Mouse (Mus musculus) cortical plate, adult 2 months (tissue): ENCODE measurements at regions not wholly inside any gene's neighbourhood (a gene's known extent, or its start where the extent isn't known, plus 50 kb on each side); places are given as distances from the start of the nearest gene placed in this dataset.
"Not testable (repeated sequence)": the region's sequence is repeated elsewhere in the genome, so short reads cannot be mapped to it uniquely, and the experiment has no call there.

Experiments
- H3K27ac ChIP-seq: fragments of 200-500 bp; 2 replicates; pipeline ENCODE4 v1.5.1; 2012; ENCODE audit warnings: low read length, control low read depth, inconsistent platforms; ENCODE audit not compliant: insufficient read depth
- H3K4me1 ChIP-seq: fragments of 200-500 bp; 2 replicates; pipeline ENCODE4 v1.6.1; 2011; ENCODE audit warnings: low read length; ENCODE audit not compliant: control insufficient read depth, insufficient read depth
- H3K4me3 ChIP-seq: fragments of 200-500 bp; 2 replicates; pipeline ENCODE4 v1.5.1; 2011; ENCODE audit warnings: mild to moderate bottlenecking, low read length, control low read depth; ENCODE audit not compliant: insufficient read depth
- CTCF ChIP-seq: fragments of 200-500 bp; IDR thresholded peaks from 2 replicates; pipeline ENCODE4 v1.5.1; 2011; ENCODE audit warnings: mild to moderate bottlenecking, control low read depth, low read length; ENCODE audit not compliant: insufficient read depth; ENCODE audit errors: extremely low read depth
- POLR2A ChIP-seq: fragments of 200-500 bp; IDR thresholded peaks from 2 replicates; pipeline ENCODE4 v1.6.1; 2011; ENCODE audit warnings: mild to moderate bottlenecking, low read length, control low read depth; ENCODE audit not compliant: insufficient read depth; ENCODE audit errors: extremely low read depth

DNA sequence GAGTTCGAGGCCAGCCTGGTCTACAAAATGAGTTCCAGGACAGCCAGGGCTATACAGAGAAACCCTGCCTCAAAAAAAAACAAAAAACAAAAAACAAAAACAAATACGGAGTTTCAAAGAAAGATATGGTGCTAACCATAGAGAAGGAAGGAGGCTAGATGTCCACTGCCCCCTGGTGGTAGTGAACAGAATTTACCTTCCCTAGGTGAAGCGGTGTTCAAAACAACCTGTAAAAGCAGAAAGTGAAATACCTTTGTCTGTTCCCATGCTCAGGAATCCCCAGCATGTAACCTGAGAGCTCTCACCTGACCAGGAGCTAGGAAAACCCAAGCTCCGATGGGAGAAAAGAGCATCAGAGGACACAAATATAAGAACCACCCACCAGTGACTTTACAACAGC is 173.1 kb upstream of the Rhobtb1 start:
- Histone ChIP-seq H3K4me1 (no peaks in the 10 kb centered on the region), H3K4me3 (no peak overlapping the region), H3K27ac (no peak overlapping the region)
- peak; percentile 35; the same call in 1 of the 2 replicates for TF ChIP-seq CTCF
- no peak for TF ChIP-seq POLR2A

- H3K4me3 ChIP-seq = no peak overlapping the region
These were observed 171.3 kb upstream of the Rhobtb1 start for GRCm38 (mm10) chr10:68979949-68980348.

DNA sequence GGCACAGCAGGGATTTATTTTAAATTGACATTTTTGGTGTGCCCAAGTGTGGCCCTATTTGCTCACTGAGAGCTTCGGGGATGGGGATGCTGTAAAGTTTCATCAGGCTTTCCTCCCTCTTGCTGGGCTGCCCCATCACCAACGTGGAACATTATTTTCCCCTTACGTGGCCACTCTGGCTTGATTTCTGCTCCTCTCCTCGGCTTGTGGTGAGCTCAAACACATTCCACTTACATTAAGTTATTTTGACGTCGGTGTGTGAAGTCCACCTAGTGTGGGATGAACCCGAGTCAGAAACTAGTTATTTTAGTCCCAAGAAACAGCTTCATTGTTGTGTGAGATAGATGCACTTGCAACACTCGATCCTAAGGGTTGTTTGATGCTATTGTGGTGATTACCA is 168.9 kb upstream of the Rhobtb1 start:
- H3K4me1 ChIP-seq = no peaks in the 10 kb centered on the region
- TF ChIP-seq POLR2A (no peak), CTCF (no peak)
- H3K27ac ChIP-seq = no peak overlapping the region
- no peak overlapping the region for H3K4me3 ChIP-seq

More at GRCm38 (mm10) chr10:68979949-68980348, 171.3 kb upstream of the Rhobtb1 start:
- no peak overlapping the region for H3K27ac ChIP-seq
- no peak for TF ChIP-seq POLR2A
- TF ChIP-seq CTCF = no peak
- H3K4me1 ChIP-seq = no peaks in the 10 kb centered on the region

DNA sequence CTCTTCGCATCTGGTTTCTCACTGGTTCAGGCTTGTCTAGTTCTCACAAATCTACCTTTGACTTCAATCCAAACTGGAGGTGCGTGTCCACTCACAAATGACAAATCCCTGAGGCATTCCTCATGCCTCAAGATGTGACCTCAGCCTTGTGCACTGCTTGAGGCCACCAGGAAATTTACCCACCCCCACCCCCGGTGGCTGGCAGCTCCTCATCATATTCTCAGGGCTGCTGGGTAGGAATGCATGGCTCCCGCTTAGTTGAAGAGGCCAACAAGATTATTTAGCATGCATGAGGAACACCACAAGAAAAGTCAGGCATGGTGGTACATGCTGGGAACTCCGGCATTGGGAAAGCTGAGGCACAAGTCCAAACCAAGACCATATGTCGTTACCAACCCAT is 160.7 kb upstream of the Rhobtb1 start:
- Histone ChIP-seq H3K4me3 (no peak overlapping the region), H3K4me1 (no peaks in the 10 kb centered on the region), H3K27ac (no peak overlapping the region)
- no peak for TF ChIP-seq CTCF

DNA sequence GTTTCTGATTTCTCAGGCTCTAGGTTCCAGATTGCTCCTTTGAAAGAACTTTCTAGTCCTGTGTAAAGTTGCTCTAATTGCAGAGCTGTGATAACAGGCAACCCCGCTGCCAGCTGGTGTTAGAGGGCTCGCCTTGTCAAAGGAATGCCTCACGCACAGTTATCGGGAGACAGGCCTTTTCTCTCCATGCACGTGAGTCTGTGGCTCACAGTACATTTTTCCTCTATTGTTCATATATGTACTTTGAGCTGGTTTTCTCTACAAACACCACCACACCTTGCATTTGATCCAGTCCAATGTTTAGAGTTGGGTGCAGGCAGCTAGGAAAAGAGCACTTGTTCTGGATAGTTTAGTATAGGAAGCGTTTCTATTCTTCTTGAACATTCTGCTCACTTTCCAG is 151.6 kb upstream of the Rhobtb1 start:
- Histone ChIP-seq H3K4me3 (no peak overlapping the region), H3K4me1 (no peaks in the 10 kb centered on the region), H3K27ac (no peak overlapping the region)
- TF ChIP-seq POLR2A (no peak), CTCF (no peak)

DNA sequence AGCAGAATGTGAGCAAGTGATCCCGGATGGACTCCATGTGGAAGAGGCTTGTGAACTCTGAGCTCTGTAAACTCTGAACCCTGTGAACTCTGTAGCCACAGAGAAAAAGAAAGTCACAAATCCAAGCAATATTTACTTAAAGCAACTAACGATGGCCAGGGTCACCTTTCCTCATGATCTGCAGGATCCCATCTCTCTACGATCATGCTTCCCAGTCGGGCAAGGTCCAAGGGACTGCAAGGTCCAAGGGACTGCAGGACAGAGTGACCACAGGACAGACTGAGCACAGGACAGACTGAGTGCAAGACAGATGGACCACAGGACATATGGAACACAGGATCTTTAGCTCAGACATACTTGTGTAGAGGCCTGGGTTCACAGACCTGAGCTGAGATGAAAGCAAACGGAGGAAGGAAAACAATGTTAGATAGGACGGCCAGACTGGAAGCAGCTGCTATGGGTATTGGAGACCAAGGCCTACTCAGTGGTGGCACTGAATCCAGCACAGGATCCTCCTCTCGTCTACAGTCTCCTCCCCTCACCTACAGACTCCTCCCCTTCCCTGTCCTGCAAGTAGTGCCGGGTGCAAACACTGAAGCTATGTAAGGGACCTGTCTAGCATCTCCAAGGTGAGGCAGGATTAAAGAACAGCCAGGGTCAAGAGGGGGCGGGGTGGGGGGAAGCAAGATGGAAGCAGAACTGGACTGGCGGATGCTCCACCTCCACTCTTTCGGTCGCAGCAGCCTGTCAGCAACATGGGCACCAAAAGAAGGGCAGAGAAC is 149.4 kb upstream of the Rhobtb1 start:
- TF ChIP-seq POLR2A (no peak), CTCF (no peak)
- Histone ChIP-seq H3K27ac (no peak overlapping the region), H3K4me3 (no peak overlapping the region), H3K4me1 (no peaks in the 10 kb centered on the region)

- H3K4me3 ChIP-seq = no peak overlapping the region
- no peaks in the 10 kb centered on the region for H3K4me1 ChIP-seq
- no peak overlapping the region for H3K27ac ChIP-seq
- TF ChIP-seq POLR2A = no peak
- TF ChIP-seq CTCF = peak; percentile 95
These were observed 145.9 kb upstream of the Rhobtb1 start for GRCm38 (mm10) chr10:69005199-69005872.

- not testable (repeated sequence) for H3K27ac ChIP-seq, H3K4me3 ChIP-seq, H3K4me1 ChIP-seq
These were observed 142.6 kb upstream of the Rhobtb1 start for GRCm38 (mm10) chr10:69008679-69009078.

DNA sequence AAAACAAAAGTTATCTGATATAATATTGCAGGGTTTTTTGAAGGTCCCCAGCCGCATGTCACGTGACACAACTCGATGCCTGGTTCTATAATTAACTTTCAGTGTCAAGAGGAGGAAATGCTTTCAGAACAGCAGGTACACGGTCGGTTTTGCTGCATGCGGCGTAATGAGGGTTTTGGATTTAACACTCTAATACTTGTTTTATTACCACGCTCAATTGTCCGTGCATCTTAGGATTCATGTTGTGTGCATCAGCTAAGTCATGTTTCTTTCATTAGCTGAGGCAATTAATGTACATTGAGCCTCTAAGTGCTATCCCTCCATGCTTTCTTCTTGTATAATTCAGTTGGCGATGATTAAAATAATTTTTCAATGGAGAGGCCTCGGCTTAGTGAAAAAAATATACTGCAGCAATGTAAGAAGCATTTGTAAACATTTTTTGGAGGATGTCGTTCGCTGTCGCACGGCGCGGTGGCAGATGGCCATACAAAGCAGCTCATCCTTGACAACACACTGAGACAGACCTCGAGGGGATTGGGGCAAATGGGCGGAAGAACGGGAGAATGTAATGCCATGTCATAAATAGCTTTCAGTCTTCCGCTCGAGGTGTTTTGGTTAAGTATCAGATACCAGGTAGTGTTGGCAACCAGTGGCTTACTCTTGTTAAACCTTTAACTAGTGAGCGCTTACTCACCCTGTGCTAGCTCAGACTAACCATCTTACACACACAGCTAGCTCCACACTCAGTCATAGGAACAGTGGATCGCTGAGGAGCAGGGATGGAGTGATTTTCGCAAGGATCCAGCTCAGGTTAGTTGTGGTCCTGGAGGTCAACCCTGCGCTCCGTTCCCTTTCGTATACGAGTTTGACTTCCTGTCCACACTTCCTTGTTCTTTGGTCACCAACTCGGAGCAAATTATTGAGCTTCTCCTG is 130.2 kb upstream of the Rhobtb1 start:
- H3K27ac ChIP-seq = no peak overlapping the region
- H3K4me3 ChIP-seq = no peak overlapping the region; the same call in 1 of the 2 replicates
- no peak for TF ChIP-seq CTCF
- H3K4me1 ChIP-seq = no peaks in the 10 kb centered on the region

DNA sequence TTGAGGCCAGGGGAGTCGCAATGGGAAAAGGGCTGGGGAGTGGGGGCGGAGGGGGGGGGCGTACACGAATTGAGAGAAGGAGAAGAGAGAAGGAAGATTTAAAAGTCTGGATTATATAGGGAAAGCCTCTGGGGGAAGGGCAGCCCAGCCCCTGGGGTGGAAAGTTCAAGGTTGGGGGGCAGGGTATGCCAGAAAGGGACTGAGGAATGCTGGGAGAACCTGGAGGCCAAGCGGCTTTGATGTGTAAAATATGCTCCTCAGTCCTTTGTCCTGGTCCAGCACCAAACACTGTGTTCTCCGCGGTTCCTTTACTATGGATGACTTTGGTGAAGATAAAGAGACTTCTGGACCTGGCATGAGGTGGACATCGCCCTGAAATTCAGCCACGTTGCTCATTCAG is 117.8 kb upstream of the Rhobtb1 start:
- Histone ChIP-seq H3K4me3 (no peak overlapping the region), H3K27ac (no peak overlapping the region), H3K4me1 (no peaks in the 10 kb centered on the region)
- TF ChIP-seq POLR2A (no peak), CTCF (no peak)
